Mouse (Mus musculus) forebrain, embryonic 13.5 days (tissue): ENCODE results near the gene Gm20795. TPM values are rescaled to one million over a fixed set of nuclear protein-coding genes. Genes with fewer than 3 reads are reported as not detected.
"Not testable (repeated sequence)": the region's sequence is repeated elsewhere in the genome, so short reads cannot be mapped to it uniquely, and the experiment has no call there.

Source experiments
- ATAC-seq: fragments of 200-750 bp; cut with Nextera tagmentation; 2 replicates; pipeline ENCODE4 v1.8.0; 2017
- H3K27ac ChIP-seq: fragments of 300-500 bp; sonication (generic); 2 replicates; pipeline ENCODE4 v1.5.1; 2015; ENCODE audit warnings: inconsistent platforms, mild to moderate bottlenecking, moderate library complexity
- H3K27me3 ChIP-seq: fragments of 300-500 bp; sonication (generic); 2 replicates; pipeline ENCODE4 v1.6.1; 2015; ENCODE audit warnings: mild to moderate bottlenecking, inconsistent platforms
- H3K36me3 ChIP-seq: fragments of 300-500 bp; sonication (generic); 2 replicates; pipeline ENCODE4 v1.6.1; 2015; ENCODE audit warnings: mild to moderate bottlenecking, inconsistent platforms; ENCODE audit not compliant: poor library complexity, severe bottlenecking
- H3K4me1 ChIP-seq: fragments of 300-500 bp; sonication (generic); 2 replicates; pipeline ENCODE4 v1.6.1; 2015; ENCODE audit warnings: inconsistent platforms
- H3K4me2 ChIP-seq: fragments of 300-500 bp; sonication (generic); 2 replicates; pipeline ENCODE4 v1.6.1; 2015; ENCODE audit warnings: inconsistent platforms, mild to moderate bottlenecking, moderate library complexity
- H3K4me3 ChIP-seq: fragments of 300-500 bp; sonication (generic); 2 replicates; pipeline ENCODE4 v1.5.1; 2015; ENCODE audit warnings: mild to moderate bottlenecking, inconsistent platforms
- H3K9ac ChIP-seq: fragments of 300-500 bp; sonication (generic); 2 replicates; pipeline ENCODE4 v1.6.1; 2015; ENCODE audit warnings: mild to moderate bottlenecking, inconsistent platforms
- H3K9me3 ChIP-seq: fragments of 300-500 bp; sonication (generic); replicated peaks from 2 replicates; pipeline ENCODE4 v1.6.1; 2016; ENCODE audit warnings: inconsistent platforms
- WGBS: fragments of 180-500 bp; shearing (Covaris S2); methylation state at CpG from one replicate; pipeline ENCODE4 v1.1.7; 2015; 5-methylcytosine and 5-hydroxymethylcytosine counted together
- polyA plus RNA-seq: library from polyadenylated mRNA; unstranded; fragments of >200 nt; fragmentation: Nextera tagmentation; extraction: Ambion mirVana; gene quantifications from 2 replicates; pipeline ENCODE4 v1.2.1, GENCODE M21; 2015

Gm20795 gene
- not detected in 2 replicates for polyA plus RNA-seq

DNA sequence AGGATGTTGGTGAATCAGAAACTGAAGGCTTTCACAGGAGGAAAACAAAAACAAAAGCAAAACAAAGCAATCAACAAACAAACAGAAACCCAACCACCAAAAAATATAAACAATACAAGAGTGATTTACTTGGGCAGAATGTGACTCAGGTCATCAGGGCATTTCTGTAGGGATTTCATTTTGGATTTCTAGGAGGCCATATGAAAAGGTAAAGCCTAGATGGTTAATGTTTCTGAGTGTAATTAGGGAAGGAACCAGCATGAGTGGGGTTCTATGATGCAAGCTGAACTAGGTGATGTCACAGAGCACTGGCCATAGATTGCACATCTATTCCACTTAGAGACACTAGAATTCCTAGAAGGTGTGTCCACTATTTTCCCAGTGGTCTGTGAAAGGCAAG lies at the start of gene Gm20795:
TSS of gene Gm20795 (plus strand) at position 301 of the 400 bp plus-strand sequence.
- H3K4me1 ChIP-seq, H3K9ac ChIP-seq, H3K27me3 ChIP-seq, H3K27ac ChIP-seq, H3K4me3 ChIP-seq, H3K9me3 ChIP-seq, H3K4me2 ChIP-seq, ATAC-seq, H3K36me3 ChIP-seq: not testable (repeated sequence)

DNA sequence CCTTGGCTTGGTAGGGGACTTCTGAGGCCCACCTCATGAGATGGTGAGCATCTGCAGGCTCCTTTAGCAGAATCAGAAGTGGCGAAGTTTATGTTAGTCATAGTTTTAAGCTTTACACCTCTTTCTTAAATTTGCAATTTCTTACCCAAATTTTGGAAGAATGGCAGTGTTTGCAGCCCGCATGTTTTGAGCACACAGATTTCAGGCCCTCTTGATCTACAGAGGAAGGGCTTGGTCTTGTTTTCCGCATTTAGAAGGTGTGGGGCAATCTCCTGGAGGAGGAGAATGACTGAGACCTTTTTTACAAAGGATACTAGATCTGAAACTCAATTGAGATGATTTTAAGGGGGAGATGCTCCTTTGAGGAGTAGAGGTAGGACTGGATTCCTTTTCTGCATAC lies 29.0 kb upstream of the Gm20795 start, which contains the start of gene Gm21797:
TSS of gene Gm21797 (minus strand) at position 101 of the 400 bp plus-strand sequence.
- H3K36me3 ChIP-seq, H3K27ac ChIP-seq, H3K4me1 ChIP-seq, H3K27me3 ChIP-seq, ATAC-seq, H3K4me3 ChIP-seq, H3K9me3 ChIP-seq, H3K9ac ChIP-seq, H3K4me2 ChIP-seq: not testable (repeated sequence)
- no CpG with 5 or more reads among the region's 3 CpGs for WGBS

Other genes starting within 250 kb of the Gm20795 start
- not detected in 2 replicates for gene Gm21852, start 152.9 kb upstream of the Gm20795 start, polyA plus RNA-seq
- gene Gm21797, start 29.1 kb upstream of the Gm20795 start, polyA plus RNA-seq: not detected in 2 replicates